Mouse (Mus musculus) bone marrow, adult 2 months (tissue): ENCODE results near the gene Gpsm1. TPM values are rescaled to one million over a fixed set of nuclear protein-coding genes. Genes with fewer than 3 reads are reported as not detected.

Experiments used
- H3K27ac ChIP-seq: fragments of 200-500 bp; 2 replicates; pipeline ENCODE4 v1.5.1; 2012; ENCODE audit warnings: low read depth, mild to moderate bottlenecking, control low read depth, inconsistent platforms, low read length; ENCODE audit not compliant: control insufficient read depth, poor library complexity, insufficient read depth
- H3K4me1 ChIP-seq: fragments of 200-500 bp; 2 replicates; pipeline ENCODE4 v1.6.1; 2011; ENCODE audit warnings: low read length; ENCODE audit not compliant: control insufficient read depth, insufficient read depth
- H3K4me3 ChIP-seq: fragments of 200-500 bp; replicated peaks from 2 replicates; pipeline ENCODE3; 2011; ENCODE audit warnings: mild to moderate bottlenecking, low read depth, low read length, control low read depth; ENCODE audit not compliant: control insufficient read depth
- CTCF ChIP-seq: fragments of 200-500 bp; IDR thresholded peaks from 2 replicates; pipeline ENCODE4 v1.5.1; 2011; ENCODE audit warnings: low read length, control low read depth; ENCODE audit not compliant: control insufficient read depth, insufficient read depth
- POLR2A ChIP-seq: fragments of 200-500 bp; IDR thresholded peaks from 2 replicates; pipeline ENCODE4 v1.6.1; 2011; ENCODE audit warnings: low read depth, mild to moderate bottlenecking, control low read depth, low read length, borderline replicate concordance; ENCODE audit not compliant: control insufficient read depth
- WGBS: fragments of 180-500 bp; shearing (Covaris S2); methylation state at CpG from one replicate; pipeline ENCODE4 v1.1.7; 2018; 5-methylcytosine and 5-hydroxymethylcytosine counted together
- polyA plus RNA-seq: library from polyadenylated mRNA; stranded (reverse); fragments of >200 nt; gene quantifications from 2 replicates; pipeline ENCODE4 v1.2.4, GENCODE M21; 2011; ENCODE audit warnings: low replicate concordance; ENCODE audit not compliant: missing spikeins, insufficient read depth, insufficient read length

Gpsm1 gene
- polyA plus RNA-seq, 1 experiment, result 10.0 TPM

DNA sequence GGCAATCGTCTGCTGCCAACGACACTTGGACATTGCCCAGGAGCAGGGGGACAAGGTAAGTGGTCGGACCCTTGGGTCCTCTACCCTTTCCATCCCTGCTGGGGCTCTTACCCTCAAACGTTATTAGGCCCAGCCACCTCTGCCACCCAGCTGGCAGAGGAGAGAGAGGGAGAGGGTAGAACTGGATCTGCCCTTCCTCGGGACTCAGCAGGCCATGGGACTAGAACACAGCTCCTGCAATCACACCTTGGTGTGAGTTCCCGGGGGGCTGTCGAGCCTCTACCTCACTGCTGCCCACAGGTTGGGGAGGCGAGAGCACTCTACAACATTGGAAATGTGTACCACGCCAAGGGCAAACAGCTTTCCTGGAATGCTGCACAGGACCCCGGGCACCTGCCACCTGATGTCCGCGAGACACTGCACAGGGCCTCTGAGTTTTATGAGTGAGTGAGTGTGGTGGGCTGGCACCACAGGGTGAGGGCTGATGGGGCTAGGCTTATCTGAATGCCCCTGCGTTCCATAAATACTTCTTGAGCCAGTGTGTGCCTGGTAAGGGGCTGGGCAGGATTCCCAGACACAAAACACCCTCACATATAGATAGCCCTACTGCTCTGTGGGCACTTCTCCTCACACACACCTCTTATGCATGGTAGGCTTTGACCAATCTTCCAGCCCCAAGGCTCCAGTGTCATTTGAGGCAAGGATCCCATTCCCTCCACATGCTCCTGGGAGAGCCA, 8.4 kb downstream of the Gpsm1 start:
- no peak overlapping the region for H3K4me3 ChIP-seq
- H3K27ac ChIP-seq, result no peak overlapping the region
- H3K4me1 ChIP-seq, result no peaks in the 10 kb centered on the region; the same call in 1 of the 2 replicates
- WGBS, result 80% methylated on average over 13 of the region's 13 CpGs
- no peak for TF ChIP-seq POLR2A
- no peak for TF ChIP-seq CTCF

DNA sequence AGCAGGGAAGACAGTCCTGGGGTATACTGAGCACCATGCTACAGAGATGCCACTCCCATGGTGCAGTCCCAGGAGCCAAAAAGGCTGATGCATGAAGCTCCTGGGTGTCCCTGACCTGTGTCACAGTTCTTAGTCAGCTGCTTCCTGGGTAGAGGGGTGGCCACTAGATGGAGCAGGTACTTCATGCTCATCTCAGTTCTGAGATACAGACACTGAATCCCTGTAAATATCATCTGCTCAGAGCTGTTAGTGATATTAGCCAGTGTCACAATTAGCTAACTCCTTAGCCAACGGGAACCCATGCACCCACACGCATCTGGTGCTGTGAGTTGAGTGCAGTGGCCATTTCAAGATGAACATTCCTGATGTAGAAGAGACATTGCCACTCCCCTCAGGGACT, 9.6 kb downstream of the Gpsm1 start:
- 83% methylated on average over 2 of the region's 2 CpGs for WGBS
- H3K27ac ChIP-seq, result no peak overlapping the region
- no peaks in the 10 kb centered on the region; the same call in 1 of the 2 replicates for H3K4me1 ChIP-seq
- no peak for TF ChIP-seq POLR2A
- peak; percentile 37; the same call in 1 of the 2 replicates for TF ChIP-seq CTCF
- H3K4me3 ChIP-seq, result no peak overlapping the region

DNA sequence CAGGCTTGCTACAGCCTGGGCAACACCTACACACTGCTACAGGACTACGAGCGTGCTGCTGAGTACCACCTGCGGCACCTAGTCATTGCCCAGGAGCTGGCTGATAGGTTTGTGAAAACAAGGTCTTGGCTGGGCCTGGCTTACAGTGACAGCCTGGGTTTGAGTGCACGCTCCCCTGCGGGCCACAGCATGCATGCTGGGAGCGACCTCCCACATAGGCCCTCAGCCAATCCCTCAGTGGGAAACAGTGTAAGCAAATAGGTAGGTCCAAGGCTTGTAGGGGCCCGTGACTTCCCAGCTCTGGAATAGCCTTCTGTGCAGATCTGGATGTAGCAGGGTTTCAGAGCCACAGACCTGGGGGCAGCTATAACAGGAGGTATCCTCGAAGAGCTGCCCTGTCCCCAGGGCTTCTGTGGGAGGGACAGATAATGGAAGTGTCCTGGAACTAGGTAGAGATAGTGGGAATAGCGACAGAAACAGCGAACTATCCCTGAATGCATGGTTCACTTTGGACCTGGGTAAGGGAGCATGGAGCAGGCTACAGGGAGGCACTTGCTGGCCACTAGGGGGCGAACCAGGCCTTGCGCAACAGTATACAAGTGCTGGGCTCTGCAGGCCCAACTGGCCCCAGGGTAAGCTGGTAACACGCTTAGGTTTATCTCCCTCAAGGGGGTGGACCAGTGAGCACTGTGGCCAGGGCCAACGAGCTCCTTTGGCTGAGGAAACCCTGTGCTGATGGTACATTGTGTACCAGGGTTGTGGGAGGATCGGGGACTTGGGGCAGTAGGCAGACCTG, 10.3 kb downstream of the Gpsm1 start:
- 60% methylated on average over 15 of the region's 15 CpGs for WGBS
- Histone ChIP-seq H3K4me3 (no peak overlapping the region), H3K27ac (no peak overlapping the region), H3K4me1 (no peaks in the 10 kb centered on the region; the same call in 1 of the 2 replicates)
- TF ChIP-seq POLR2A (no peak), CTCF (peak; percentile 93)

DNA sequence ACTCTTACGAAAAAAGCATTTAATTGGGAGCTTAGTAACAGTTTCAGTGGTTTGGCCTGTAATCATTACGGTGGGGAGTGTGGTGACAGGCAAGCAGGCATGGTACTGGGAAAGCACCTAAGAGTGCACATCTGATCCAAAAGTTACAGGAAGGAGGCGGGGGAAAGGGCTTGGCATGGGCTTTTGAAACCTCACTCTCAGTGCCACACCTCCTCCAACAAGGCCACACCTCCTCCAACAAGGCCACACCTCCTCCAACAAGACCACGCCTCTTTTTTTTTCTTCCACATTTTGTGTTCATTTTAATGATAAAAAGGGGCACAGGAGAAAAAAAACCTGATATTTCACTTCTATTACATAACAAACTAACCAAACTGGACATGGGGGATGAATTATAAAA, 12.5 kb downstream of the Gpsm1 start:
- 47% methylated on average over 4 of the region's 4 CpGs for WGBS
- no peak for TF ChIP-seq POLR2A
- no peak for TF ChIP-seq CTCF
- H3K4me3 ChIP-seq, result no peak overlapping the region
- no peak overlapping the region for H3K27ac ChIP-seq
- H3K4me1 ChIP-seq, result no peaks in the 10 kb centered on the region; the same call in 1 of the 2 replicates

DNA sequence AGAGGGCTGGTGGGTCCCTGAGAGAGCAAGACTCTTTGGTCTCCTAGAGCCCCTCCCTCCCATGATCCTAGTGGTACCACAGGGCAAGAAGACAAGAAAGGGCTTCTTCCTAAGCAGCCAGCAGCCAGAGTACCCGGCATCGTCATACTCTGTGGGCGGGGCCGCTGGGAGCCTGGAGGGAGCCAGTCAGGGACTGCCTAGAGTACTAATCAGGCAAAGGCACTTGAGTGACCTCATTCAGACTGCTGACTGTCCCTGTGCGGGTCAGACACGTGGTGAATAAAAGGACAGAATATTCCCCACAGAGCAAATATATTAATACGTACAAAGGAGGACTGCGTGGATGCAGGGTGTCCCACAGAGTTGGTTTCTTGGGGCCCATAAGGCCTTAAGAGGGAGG, 14.1 kb downstream of the Gpsm1 start:
- Histone ChIP-seq H3K4me1 (no peaks in the 10 kb centered on the region; the same call in 1 of the 2 replicates), H3K27ac (no peak overlapping the region), H3K4me3 (no peak overlapping the region)
- WGBS, result 84% methylated on average over 8 of the region's 8 CpGs
- TF ChIP-seq POLR2A (no peak), CTCF (no peak)

DNA sequence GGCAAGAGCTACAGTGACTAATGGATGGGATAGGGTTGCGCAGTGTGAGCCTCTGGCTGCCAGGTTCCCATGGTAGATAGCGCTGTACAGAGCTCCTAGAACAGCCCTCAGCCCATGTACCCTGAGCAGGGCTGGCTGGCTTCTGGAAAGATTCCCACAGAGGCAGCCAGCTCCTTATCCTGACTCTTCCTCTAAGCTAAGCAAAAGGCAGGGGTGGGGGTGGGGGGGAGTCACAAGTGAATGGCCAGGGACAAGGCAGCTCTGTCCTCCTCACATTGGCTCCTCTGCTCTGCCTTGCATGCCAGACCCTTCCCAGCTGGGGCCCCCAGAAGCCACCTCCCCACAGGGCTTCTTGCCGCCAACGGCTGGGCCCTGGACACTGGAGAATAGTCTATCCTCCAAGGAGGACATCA, 14.7 kb downstream of the Gpsm1 start:
- Histone ChIP-seq H3K27ac (no peak overlapping the region), H3K4me3 (no peak overlapping the region), H3K4me1 (no peaks in the 10 kb centered on the region; the same call in 1 of the 2 replicates)
- no peak for TF ChIP-seq CTCF
- no peak for TF ChIP-seq POLR2A
- 96% methylated on average over 4 of the region's 4 CpGs for WGBS

DNA sequence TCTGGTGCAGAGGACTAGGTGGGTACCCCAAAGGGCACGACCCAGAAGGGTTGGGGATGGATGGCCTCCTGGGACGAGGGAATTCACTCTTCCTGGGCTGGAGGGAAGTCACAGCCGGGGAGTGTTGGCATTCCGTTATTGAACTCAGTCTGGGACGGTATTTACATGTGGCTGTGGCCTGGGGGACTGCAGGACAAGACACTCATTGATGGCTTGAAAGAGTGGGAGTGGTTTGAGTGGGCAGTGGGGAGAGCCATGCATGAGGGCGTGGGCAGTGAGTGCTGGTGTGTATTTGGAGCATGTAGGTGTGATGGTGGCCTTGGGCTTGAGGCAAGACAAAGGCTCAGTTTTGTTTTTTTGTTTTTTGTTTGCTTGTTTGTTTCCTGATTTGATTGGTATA, 15.4 kb downstream of the Gpsm1 start:
- no peak overlapping the region for H3K27ac ChIP-seq
- H3K4me1 ChIP-seq, result no peaks in the 10 kb centered on the region; the same call in 1 of the 2 replicates
- no peak overlapping the region for H3K4me3 ChIP-seq
- no peak for TF ChIP-seq CTCF
- TF ChIP-seq POLR2A, result no peak
- 80% methylated on average over 6 of the region's 6 CpGs for whole genome bisulfite sequencing

DNA sequence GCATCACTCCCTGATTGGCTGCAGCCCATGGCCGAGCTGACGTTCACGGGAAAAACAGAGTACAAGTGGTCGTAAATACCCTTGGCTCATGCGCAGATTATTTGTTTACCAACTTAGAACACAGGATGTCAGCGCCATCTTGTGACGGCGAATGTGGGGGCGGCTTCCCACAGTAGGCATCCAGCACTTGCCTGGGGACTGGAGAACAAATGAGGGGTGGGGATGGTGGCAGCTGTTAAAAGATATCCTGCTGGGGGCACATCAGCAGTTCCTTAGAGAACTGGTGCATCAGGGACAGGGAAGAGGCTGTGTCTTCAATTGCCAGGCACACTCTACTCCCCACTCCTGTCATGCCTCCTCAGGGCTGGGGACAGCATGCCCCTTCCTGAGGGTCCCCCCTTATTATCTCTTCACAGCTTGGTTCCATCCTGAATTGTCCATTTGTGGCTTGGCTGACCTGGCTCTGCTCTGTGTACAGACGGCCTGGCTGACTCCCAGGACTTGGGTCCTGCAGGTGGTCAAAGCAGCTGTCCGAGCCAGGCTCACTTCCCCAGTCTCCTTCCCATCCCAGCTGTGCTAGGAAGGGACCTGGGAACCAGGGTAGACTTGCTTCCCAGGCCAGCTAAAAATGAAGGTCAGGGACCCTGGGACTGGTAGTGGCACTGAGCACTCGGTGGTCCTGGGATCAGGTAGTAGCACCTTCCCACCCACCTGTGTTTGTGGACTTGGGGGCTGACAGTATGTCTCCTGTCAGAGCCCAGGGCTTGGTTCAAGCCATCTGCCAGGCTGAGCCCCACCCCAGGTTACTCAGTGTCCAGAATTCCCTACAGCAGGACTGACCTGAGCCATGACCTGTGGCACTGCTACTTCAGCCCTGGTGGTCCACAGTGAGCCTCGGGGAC, 23.2 kb downstream of the Gpsm1 start:
- 86% methylated on average over 9 of the region's 13 CpGs for WGBS
- H3K27ac ChIP-seq, result no peak overlapping the region
- H3K4me3 ChIP-seq, result no peak overlapping the region
- TF ChIP-seq POLR2A, result no peak
- TF ChIP-seq CTCF, result no peak
- H3K4me1 ChIP-seq, result no peaks in the 10 kb centered on the region
